Mouse (Mus musculus) midbrain, embryonic 12.5 days (tissue): ENCODE results near the gene Fscn2. TPM values are rescaled to one million over a fixed set of nuclear protein-coding genes. Genes with fewer than 3 reads are reported as not detected.
"Not testable (repeated sequence)": the region's sequence is repeated elsewhere in the genome, so short reads cannot be mapped to it uniquely, and the experiment has no call there.

Source experiments
- ATAC-seq: fragments of 200-750 bp; cut with Nextera tagmentation; 2 replicates; pipeline ENCODE4 v1.8.0; 2017; ENCODE audit warnings: low read depth, moderate TSS enrichment, moderate library complexity; ENCODE audit not compliant: low FRiP score
- H3K27ac ChIP-seq: fragments of 300-500 bp; sonication (generic); replicated peaks from 2 replicates; pipeline ENCODE4 v1.5.1; 2016; ENCODE audit warnings: mild to moderate bottlenecking
- H3K27me3 ChIP-seq: fragments of 300-500 bp; sonication (generic); 2 replicates; pipeline ENCODE4 v1.6.1; 2016; ENCODE audit warnings: mild to moderate bottlenecking
- H3K36me3 ChIP-seq: fragments of 300-500 bp; sonication (generic); 2 replicates; pipeline ENCODE4 v1.6.1; 2016
- H3K4me1 ChIP-seq: fragments of 300-500 bp; sonication (generic); 2 replicates; pipeline ENCODE4 v1.6.1; 2016
- H3K4me2 ChIP-seq: fragments of 300-500 bp; sonication (generic); replicated peaks from 2 replicates; pipeline ENCODE4 v1.6.1; 2016; ENCODE audit warnings: mild to moderate bottlenecking, moderate library complexity
- H3K4me3 ChIP-seq: fragments of 300-500 bp; sonication (generic); 2 replicates; pipeline ENCODE4 v1.5.1; 2016; ENCODE audit warnings: mild to moderate bottlenecking
- H3K9ac ChIP-seq: fragments of 300-500 bp; sonication (generic); replicated peaks from 2 replicates; pipeline ENCODE4 v1.6.1; 2016; ENCODE audit warnings: mild to moderate bottlenecking, moderate library complexity
- H3K9me3 ChIP-seq: fragments of 300-500 bp; sonication (generic); 2 replicates; pipeline ENCODE4 v1.6.1; 2016; ENCODE audit warnings: mild to moderate bottlenecking
- WGBS: fragments of 180-500 bp; shearing (Covaris S2); methylation state at CpG from one replicate; pipeline ENCODE4 v1.1.7; 2016; 5-methylcytosine and 5-hydroxymethylcytosine counted together
- polyA plus RNA-seq: library from polyadenylated mRNA; unstranded; fragments of >200 nt; fragmentation: Nextera tagmentation; extraction: Ambion mirVana; gene quantifications from 2 replicates; pipeline ENCODE4 v1.2.1, GENCODE M21; 2016

The Fscn2 gene
- polyA plus RNA-seq, 1 experiment from 2014 or later: 1.4 TPM

DNA sequence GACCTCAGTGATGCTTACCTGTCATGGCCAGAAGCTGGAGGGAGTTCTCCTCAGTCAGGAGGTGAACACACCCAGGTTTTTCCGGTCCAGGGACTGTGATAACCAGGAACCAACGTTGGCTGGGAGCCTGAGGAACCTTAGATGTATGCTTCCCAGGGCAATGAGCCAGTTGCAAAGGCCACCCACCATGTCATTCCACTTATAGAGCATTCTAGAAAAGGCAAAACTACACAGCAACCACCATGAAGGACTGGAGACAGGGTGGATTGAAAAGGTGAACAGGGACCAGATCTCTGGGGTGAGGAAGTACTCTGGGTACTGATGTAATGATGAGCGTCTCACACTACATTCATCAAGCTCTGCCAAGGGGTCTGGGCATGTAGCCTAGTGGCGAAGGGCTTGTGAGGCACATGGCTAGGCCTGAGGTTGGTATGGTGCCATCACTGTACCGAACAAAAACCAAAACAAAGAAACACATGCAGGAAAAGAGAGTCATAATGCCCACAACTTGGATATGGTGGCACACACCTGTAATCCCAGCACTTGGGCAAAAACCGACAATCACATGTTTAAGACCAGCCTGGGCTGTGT lies 25.8 kb upstream of the Fscn2 start:
- Histone ChIP-seq H3K9ac (no peak overlapping the region), H3K4me1 (no peaks in the 10 kb centered on the region), H3K27ac (no peak overlapping the region), H3K4me2 (no peak overlapping the region), H3K27me3 (no peaks in the 10 kb centered on the region), H3K9me3 (peaks cover 3% of the 10 kb centered on the region; the same call in 1 of the 2 replicates), H3K4me3 (no peak overlapping the region), H3K36me3 (no peaks in the 10 kb centered on the region)
- ATAC-seq: no peak
- WGBS: 87% methylated on average over 6 of the region's 6 CpGs

DNA sequence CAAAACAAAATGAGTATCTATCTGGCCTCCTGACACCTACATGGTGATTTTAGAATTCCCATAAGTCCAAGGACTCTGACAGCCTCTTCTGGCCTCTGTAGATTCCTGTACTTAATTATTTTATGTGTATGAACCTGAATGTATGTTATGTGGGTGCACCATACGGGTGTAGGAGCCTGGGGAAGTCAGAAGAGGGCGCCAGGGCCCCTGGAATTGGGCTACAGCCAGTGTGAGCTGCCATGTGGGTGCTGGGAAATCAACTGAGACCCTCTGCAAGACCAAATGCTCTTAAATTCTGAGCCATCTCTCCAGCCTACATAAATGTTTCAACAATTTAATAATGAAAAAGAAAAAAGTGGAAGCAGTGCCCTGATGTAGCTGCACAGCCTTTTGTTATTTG lies 23.9 kb upstream of the Fscn2 start:
- Histone ChIP-seq H3K27ac (no peak overlapping the region), H3K9ac (no peak overlapping the region), H3K4me3 (no peak overlapping the region), H3K4me1 (no peaks in the 10 kb centered on the region), H3K9me3 (peaks cover 3% of the 10 kb centered on the region; the same call in 1 of the 2 replicates), H3K36me3 (no peaks in the 10 kb centered on the region), H3K4me2 (no peak overlapping the region), H3K27me3 (no peaks in the 10 kb centered on the region)
- WGBS: 25% methylated on average over 2 of the region's 2 CpGs
- no peak for ATAC-seq

DNA sequence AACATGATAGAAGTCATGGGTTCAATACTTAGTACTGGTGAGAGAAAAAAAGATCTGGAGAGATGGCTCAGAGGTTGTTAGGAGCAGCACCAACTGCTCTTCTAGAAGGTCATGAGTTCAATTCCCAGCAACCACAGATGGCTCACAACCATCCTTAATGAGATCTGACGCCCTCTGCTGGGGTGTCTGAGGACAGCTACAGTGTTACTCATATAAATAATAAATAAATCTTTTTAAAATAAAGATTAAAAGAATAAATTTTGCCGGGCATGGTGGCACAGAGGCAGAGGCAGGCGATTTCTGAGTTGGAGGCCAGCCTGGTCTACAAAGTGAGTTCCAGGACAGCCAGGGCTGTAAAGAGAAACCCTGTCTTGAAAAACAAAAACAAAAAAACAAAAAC lies 22.5 kb upstream of the Fscn2 start:
- Histone ChIP-seq H3K9ac (no peak overlapping the region), H3K4me1 (no peaks in the 10 kb centered on the region), H3K36me3 (no peaks in the 10 kb centered on the region), H3K27me3 (no peaks in the 10 kb centered on the region), H3K4me2 (no peak overlapping the region), H3K4me3 (no peak overlapping the region), H3K27ac (no peak overlapping the region), H3K9me3 (peaks cover 3% of the 10 kb centered on the region; the same call in 1 of the 2 replicates)
- ATAC-seq: no peak
- 75% methylated on average over 3 of the region's 3 CpGs for WGBS

DNA sequence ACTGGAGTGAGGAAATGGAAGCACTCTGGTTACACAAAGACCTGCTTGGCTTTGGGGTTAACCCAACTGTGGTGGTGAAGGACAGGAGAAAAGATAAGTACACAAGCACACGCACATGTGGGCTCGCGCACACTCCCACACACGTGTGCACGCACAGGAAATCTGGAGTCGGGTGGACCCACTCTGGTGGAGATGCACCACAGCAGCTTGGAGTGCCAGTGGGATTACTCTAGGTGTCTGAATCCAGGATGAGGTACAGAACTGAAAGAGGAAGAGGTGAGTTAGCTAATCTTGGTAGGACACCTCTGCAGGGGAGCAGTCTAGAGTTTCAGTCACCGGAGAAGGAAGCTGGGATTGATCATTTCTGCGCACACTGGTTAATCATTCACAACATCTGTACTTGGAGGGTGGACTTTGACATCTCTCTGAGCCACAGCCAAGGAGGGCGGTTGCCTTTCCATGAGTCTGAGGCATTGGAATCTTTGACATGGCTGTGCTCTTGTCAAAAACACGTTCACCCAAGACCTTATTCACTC lies 21.3 kb upstream of the Fscn2 start:
- Histone ChIP-seq H3K4me3 (no peak overlapping the region), H3K36me3 (peaks cover 2% of the 10 kb centered on the region), H3K9me3 (no peaks in the 10 kb centered on the region), H3K4me1 (peaks cover 2% of the 10 kb centered on the region), H3K27ac (no peak overlapping the region), H3K4me2 (no peak overlapping the region), H3K9ac (no peak overlapping the region), H3K27me3 (no peaks in the 10 kb centered on the region)
- WGBS: 91% methylated on average over 10 of the region's 10 CpGs
- no peak for ATAC-seq

DNA sequence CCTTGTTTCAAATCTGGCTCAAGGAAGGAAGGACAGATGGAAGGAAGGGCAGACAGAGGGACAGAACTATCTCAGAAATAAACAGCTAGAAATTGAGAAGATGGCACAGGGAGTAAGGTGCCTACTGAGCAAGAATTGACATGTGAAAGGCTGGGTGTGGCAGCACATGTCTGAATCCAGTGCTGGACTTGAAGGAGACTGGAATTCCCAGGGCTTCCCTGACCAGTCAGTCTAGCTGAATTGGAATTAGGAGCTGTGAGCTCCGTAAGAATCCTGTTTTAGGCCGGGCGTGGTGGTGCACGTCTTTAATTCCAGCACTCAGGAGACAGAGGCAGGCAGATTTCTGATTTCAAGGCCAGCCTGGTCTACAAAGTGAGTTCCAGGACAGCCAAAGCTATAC lies 19.7 kb upstream of the Fscn2 start:
- WGBS: 92% methylated on average over 4 of the region's 4 CpGs
- peaks cover 11% of the 10 kb centered on the region for H3K36me3 ChIP-seq
- no peak overlapping the region for H3K27ac ChIP-seq
- peaks cover 10% of the 10 kb centered on the region for H3K4me1 ChIP-seq
- H3K9ac ChIP-seq: no peak overlapping the region
- ATAC-seq: no peak
- no peak overlapping the region for H3K4me2 ChIP-seq
- H3K4me3 ChIP-seq: no peak overlapping the region
- H3K27me3 ChIP-seq: no peaks in the 10 kb centered on the region
- no peaks in the 10 kb centered on the region for H3K9me3 ChIP-seq

DNA sequence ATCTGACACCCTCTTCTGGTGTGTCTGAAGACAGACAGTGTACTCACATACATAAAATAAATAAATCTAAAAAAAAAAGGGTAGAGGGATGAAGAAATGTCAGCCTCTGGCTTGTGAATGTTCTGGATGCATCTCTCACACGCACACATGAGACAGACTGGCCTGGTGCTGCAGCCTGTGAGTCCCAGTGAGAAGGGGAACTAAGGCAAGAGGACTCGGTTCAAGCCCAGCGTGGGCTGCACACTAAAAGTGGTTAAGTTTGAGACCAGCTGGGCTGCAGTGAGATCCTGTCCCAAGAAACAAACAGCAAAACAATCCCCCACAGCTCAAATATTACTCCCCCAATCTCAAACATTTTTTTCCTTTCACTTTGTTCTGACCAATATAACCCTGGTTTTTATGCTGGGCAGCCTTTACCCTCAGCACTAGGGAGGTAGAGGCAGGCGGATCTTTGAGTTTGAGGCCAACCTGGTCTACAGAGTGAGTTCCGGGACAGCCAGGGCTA lies 18.6 kb upstream of the Fscn2 start:
- H3K4me2 ChIP-seq: no peak overlapping the region
- peaks cover 16% of the 10 kb centered on the region for H3K36me3 ChIP-seq
- H3K4me3 ChIP-seq: no peak overlapping the region
- H3K27me3 ChIP-seq: no peaks in the 10 kb centered on the region
- no peak overlapping the region for H3K9ac ChIP-seq
- 95% methylated on average over 5 of the region's 5 CpGs for WGBS
- H3K4me1 ChIP-seq: peaks cover 11% of the 10 kb centered on the region
- no peaks in the 10 kb centered on the region for H3K9me3 ChIP-seq
- no peak overlapping the region for H3K27ac ChIP-seq
- ATAC-seq: no peak

DNA sequence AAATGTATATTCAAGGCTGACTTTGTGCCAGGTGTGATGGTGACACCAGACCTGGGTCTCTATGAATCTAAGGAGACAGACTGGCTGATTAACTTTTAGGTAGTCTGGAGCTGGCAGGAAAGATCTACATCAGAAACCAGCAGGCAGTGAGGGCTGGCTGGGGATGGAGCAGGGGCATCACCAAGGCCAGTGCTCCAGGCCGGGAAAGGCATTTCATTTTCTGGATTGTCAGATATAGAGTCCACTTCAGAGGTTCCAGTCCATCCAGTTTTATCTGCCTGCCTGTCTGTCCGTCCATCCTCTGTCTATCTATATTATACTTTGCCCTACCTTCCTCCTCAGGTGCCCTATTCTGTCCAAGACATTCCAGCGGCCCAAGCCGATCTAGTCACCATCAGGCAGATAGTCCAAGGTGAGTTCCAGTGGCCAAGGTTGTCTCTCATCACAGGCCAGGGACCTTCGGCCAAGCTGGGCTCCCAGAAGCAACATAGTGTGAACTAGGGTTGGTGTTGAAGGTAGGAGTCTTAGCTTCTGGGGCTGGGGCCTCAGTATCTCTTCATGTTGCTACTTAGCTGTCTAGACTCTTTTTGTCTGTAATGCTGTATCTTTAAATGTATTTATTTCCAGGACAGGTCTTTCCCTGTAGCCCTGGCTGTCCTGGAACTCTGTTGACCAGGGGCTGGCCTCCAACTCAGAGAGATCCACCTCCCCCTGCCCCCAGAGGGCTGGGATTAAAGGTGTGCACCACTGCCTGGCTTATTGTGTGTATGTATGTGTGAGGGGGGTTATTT lies 17.6 kb upstream of the Fscn2 start:
- Histone ChIP-seq H3K4me2 (no peak overlapping the region), H3K4me3 (no peak overlapping the region), H3K36me3 (peaks cover 16% of the 10 kb centered on the region), H3K9ac (no peak overlapping the region), H3K9me3 (no peaks in the 10 kb centered on the region), H3K27me3 (no peaks in the 10 kb centered on the region), H3K4me1 (peaks cover 11% of the 10 kb centered on the region), H3K27ac (peak overlapping the region; percentile 47)
- WGBS: 78% methylated on average over 5 of the region's 5 CpGs
- no peak for ATAC-seq

DNA sequence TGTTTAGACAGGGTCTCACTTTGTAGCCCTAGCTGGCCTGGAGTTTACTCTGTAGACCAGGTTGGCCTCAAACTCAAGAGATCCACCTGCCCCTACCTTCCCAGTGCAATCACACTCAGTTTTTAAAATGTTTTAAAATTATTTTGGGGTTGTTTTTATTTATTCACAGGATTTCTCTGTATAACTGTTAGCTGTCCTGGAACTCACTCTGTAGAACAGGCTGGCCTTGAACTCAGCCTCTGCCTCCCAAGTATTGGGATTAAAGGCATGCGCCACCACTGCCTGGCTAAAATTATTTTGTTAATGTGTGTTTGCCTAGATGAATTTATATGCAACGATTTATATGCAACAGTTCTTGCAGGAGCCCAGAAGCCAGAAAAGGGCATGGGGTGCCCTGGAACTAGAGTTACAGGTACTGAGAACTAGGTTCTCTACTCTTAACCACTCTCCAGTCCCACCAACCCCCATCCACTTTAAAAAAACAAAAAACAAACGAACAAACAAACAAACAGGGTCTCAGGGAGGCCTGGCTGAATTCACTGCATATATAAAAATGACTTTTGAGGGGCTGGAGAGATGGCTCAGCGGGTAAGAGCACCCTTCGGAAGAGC lies 16.9 kb upstream of the Fscn2 start:
- no peak for ATAC-seq
- Histone ChIP-seq H3K36me3 (peaks cover 16% of the 10 kb centered on the region), H3K27ac (peak overlapping the region; percentile 47), H3K4me3 (no peak overlapping the region), H3K4me2 (no peak overlapping the region), H3K9ac (no peak overlapping the region), H3K27me3 (no peaks in the 10 kb centered on the region), H3K4me1 (peaks cover 15% of the 10 kb centered on the region), H3K9me3 (no peaks in the 10 kb centered on the region)
- 72% methylated on average over 5 of the region's 5 CpGs for WGBS

DNA sequence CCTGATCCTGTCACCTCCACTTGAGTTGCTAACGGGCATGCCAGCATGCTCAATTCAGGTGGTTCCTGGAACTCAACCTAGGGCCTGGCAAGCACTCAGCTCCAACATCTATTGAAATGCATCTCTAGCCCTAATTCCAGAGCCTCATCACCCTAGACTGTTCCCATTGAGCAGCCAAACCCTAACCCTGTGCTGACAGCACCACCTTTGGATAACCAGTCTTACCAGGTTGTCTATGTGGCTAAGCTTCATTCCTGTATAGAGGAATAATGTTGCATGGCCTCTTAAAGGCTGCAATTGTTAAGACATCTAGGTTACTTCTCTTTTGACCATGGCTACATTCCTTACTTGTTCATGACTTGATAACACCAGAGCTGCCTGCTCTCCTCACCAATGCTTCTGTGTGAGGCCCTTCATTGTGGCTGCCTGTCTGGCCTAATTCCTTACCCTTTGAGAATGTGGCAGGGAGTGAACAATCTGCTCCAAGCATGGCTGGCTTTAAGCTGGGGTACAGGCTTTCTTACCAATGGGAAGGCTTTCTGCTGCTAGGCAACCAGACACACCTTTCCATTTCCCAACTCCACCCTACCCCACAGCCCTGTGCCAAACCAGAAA lies 16.2 kb upstream of the Fscn2 start:
- H3K4me1 ChIP-seq: peaks cover 23% of the 10 kb centered on the region
- no peaks in the 10 kb centered on the region for H3K9me3 ChIP-seq
- peak overlapping the region; percentile 17 for H3K9ac ChIP-seq
- H3K27me3 ChIP-seq: no peaks in the 10 kb centered on the region
- 44% methylated on average over 1 of the region's 1 CpGs for WGBS
- no peak for ATAC-seq
- peak overlapping the region; percentile 47 for H3K4me2 ChIP-seq
- peak overlapping the region; percentile 28 for H3K4me3 ChIP-seq
- H3K27ac ChIP-seq: peak overlapping the region; percentile 60; the same call in 1 of the 2 replicates
- H3K36me3 ChIP-seq: peaks cover 16% of the 10 kb centered on the region

DNA sequence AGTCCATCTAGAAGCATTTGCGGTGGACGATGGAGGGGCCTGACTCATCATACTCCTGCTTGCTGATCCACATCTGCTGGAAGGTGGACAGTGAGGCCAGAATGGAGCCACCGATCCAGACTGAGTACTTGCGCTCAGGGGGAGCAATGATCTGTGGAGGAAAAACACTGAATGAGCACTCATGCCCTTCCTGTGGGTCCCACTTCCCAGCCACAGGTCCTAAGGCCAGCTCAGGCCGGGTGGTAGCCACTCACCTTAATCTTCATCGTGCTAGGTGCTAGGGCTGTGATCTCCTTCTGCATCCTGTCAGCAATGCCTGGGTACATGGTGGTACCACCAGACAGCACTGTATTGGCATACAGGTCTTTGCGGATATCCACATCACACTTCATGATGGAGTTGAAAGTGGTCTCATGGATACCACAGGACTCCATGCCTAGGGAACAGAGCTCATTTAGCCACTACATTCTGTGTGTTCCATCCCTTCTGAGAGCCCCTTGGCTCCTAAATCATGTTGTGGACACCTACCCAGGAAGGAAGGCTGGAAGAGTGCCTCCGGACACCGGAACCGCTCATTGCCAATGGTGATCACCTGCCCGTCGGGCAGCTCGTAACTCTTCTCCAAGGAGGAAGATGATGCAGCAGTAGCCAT lies 14.8 kb upstream of the Fscn2 start:
- Histone ChIP-seq H3K9ac (peak overlapping the region; percentile 64), H3K4me1 (peaks cover 32% of the 10 kb centered on the region), H3K36me3 (peaks cover 16% of the 10 kb centered on the region), H3K4me3 (peak overlapping the region; percentile 46), H3K4me2 (peak overlapping the region; percentile 69)
- ATAC-seq, H3K27ac ChIP-seq, H3K9me3 ChIP-seq, H3K27me3 ChIP-seq: not testable (repeated sequence)
- 75% methylated on average over 11 of the region's 13 CpGs for WGBS

DNA sequence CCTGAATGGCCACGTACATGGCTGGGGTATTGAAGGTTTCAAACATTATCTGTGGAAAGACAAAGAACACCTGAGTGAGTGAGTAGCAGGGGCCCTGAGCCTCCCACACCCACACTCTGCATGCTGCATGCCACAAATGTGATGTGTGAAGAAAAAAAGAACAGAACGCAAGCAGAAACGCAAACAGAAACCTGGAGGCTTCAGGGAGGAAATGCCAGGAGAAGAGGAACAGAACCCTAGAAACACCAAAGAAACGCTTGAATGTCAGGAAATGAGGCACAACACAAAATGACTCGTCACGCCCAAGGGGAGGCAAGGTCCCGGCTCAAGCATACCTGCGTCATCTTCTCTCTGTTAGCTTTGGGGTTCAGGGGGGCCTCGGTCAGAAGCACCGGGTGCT lies 14.0 kb upstream of the Fscn2 start:
- Histone ChIP-seq H3K27me3 (peaks cover 4% of the 10 kb centered on the region; the same call in 1 of the 2 replicates), H3K4me3 (peak overlapping the region; percentile 100), H3K9ac (peak overlapping the region; percentile 100), H3K4me2 (peak overlapping the region; percentile 68), H3K4me1 (peaks cover 32% of the 10 kb centered on the region), H3K9me3 (no peaks in the 10 kb centered on the region), H3K27ac (peak overlapping the region; percentile 100), H3K36me3 (peaks cover 16% of the 10 kb centered on the region)
- ATAC-seq: no peak
- 11% methylated on average over 10 of the region's 10 CpGs for WGBS
